In genomic region chr4:146501727-146502126, GRCm38 (mm10) we compare ENCODE assay signal across 14 mouse cellular contexts. TPM values are rescaled to one million over a fixed set of nuclear protein-coding genes. Genes with fewer than 3 reads are reported as not detected.
"Had no signal": no experiment of that assay in that cellular context is flagged by ENCODE, and none has a peak within 500 bp of the region (broad histone marks: within the 10 kb centered on the region; RNA-seq: fewer than 3 reads in every experiment).

TSS of gene Zfp981 (plus strand) at chr4:146502027.

RNA-seq across cellular contexts. Expression of gene Zfp981, which starts in this region (rescaled TPM):
- total RNA-seq: liver, adult 2 months; megakaryocyte, adult 5-6 weeks; megakaryocyte-erythroid progenitor cell, adult 5-6 weeks; monocyte, adult 5-6 weeks had no signal
- polyA plus RNA-seq: liver, adult 2 months; liver, postnatal 0 days; lung, adult 2 months; lung, embryonic 14.5 days; lung, embryonic 15.5 days; lung, embryonic 16.5 days; lung, postnatal 0 days; midbrain, embryonic 11.5 days; midbrain, embryonic 12.5 days; midbrain, embryonic 13.5 days; neural tube, embryonic 11.5 days had no signal
